Mouse (Mus musculus): Measurements from ENCODE around the gene Mrgpra3.

Gene Mrgpra3

GRCm38 (mm10) chr7:47601272-47601671 lies at the start of gene Mrgpra3:
Gene Mrgpra3 (minus strand): TSS chr7:47601372.
- DNase-seq, result no peak
